In the genomic region with DNA sequence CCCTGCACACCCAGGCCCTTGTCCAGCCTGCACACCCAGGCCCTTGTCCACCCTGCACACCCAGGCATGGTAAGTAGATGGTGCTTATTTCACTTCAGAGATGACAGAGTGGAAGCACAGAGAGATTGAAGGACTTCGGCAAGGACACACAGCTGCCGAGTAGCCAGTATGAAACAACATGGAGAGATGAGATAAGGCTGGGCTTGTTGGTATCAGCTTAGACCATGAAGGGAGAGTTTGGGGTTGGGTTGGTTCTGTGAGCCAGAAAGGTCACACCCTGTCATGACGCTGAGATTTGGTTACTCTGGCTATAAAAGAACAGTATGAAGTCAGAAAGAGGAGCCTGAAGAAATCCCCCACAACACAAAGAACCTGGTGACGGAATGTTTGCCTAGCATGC, we compare ENCODE assay signal across 16 mouse cellular contexts. TPM values are rescaled to one million over a fixed set of nuclear protein-coding genes. Genes with fewer than 3 reads are reported as not detected.
A peak's percentile ranks its signal among the peaks of the same experiment; 100 is the strongest.
DNase-seq lines count a peak whose midpoint lies in the region; ATAC-seq and TF ChIP-seq lines count a peak whose summit lies in the region.
"Had no signal": no experiment of that assay in that cellular context is flagged by ENCODE, and none has a peak within 500 bp of the region (broad histone marks: within the 10 kb centered on the region; RNA-seq: fewer than 3 reads in every experiment).

No protein-coding gene starts in this region.

- no peak overlapping the region for H3K9ac ChIP-seq in hindbrain, embryonic 12.5 days
- no peak overlapping the region for H3K9ac ChIP-seq in hindbrain, postnatal 0 days (replicated peaks; ENCODE audit: low read length)
- no peak overlapping the region for H3K9ac ChIP-seq in liver, embryonic 15.5 days
- H3K9ac ChIP-seq: embryonic facial prominence, embryonic 15.5 days; forebrain, embryonic 12.5 days; hindbrain, embryonic 13.5 days; limb, embryonic 15.5 days had no signal

- no peaks in the 10 kb centered on the region for H3K9me3 ChIP-seq in hindbrain, embryonic 12.5 days (replicated peaks)
- no peaks in the 10 kb centered on the region for H3K9me3 ChIP-seq in hindbrain, postnatal 0 days (ENCODE audit: low read length)
- H3K9me3 ChIP-seq in G1E (replicated peaks): no peaks in the 10 kb centered on the region
- H3K9me3 ChIP-seq in embryonic facial prominence, embryonic 10.5 days: no peaks in the 10 kb centered on the region
- no peaks in the 10 kb centered on the region for H3K9me3 ChIP-seq in liver, embryonic 15.5 days (replicated peaks)
- H3K9me3 ChIP-seq: embryonic facial prominence, embryonic 15.5 days; forebrain, embryonic 12.5 days; hindbrain, embryonic 13.5 days; limb, embryonic 15.5 days had no signal

- no peak for DNase-seq in hindbrain, postnatal 0 days (ENCODE audit: low spot score)
- peak; percentile 34 for DNase-seq in G1E (ENCODE audit: low spot score)
- DNase-seq in embryonic facial prominence, embryonic 10.5 days (ENCODE audit: low spot score): no peak
- DNase-seq in right cerebral cortex, postnatal 4 days: no peak
- DNase-seq in left cerebral cortex, postnatal 25 days (ENCODE audit: low spot score in 2 of 2): no peak
- DNase-seq in embryo, embryonic 10 days (ENCODE audit: low spot score): no peak

- intact Hi-C loops in left cerebral cortex, postnatal 25 days (cut with DNase I): no loop called here

- H3K36me3 ChIP-seq in hindbrain, embryonic 12.5 days: no peaks in the 10 kb centered on the region
- no peaks in the 10 kb centered on the region for H3K36me3 ChIP-seq in hindbrain, postnatal 0 days (ENCODE audit: insufficient read depth, low read length)
- no peaks in the 10 kb centered on the region for H3K36me3 ChIP-seq in G1E (replicated peaks)
- H3K36me3 ChIP-seq in embryonic facial prominence, embryonic 10.5 days (replicated peaks): no peaks in the 10 kb centered on the region
- no peaks in the 10 kb centered on the region for H3K36me3 ChIP-seq in liver, embryonic 15.5 days (replicated peaks)
- H3K36me3 ChIP-seq: embryonic facial prominence, embryonic 15.5 days; forebrain, embryonic 12.5 days; hindbrain, embryonic 13.5 days; limb, embryonic 15.5 days had no signal

- no peak overlapping the region for H3K4me2 ChIP-seq in hindbrain, embryonic 12.5 days (replicated peaks)
- no peak overlapping the region for H3K4me2 ChIP-seq in hindbrain, postnatal 0 days (ENCODE audit: low read depth, low read length)
- no peak overlapping the region for H3K4me2 ChIP-seq in liver, embryonic 15.5 days
- H3K4me2 ChIP-seq: embryonic facial prominence, embryonic 15.5 days; forebrain, embryonic 12.5 days; hindbrain, embryonic 13.5 days; limb, embryonic 15.5 days had no signal

- no peak for ATAC-seq in hindbrain, embryonic 12.5 days (ENCODE audit: low FRiP score)
- no peak for ATAC-seq in hindbrain, postnatal 0 days
- ATAC-seq in G1E (ENCODE audit: extremely low read depth, insufficient number of reproducible peaks, low FRiP score, poor library complexity, severe bottlenecking): peak; percentile 81
- peak; percentile 64; the same call in 1 of the 2 replicates for ATAC-seq in liver, embryonic 15.5 days (ENCODE audit: insufficient read depth)
- ATAC-seq: midbrain, embryonic 16.5 days; Patski had no signal

- no peak overlapping the region for H3K4me3 ChIP-seq in hindbrain, embryonic 12.5 days
- H3K4me3 ChIP-seq in hindbrain, postnatal 0 days (ENCODE audit: low read length): no peak overlapping the region
- peak overlapping the region; percentile 42; the same call in 1 of the 2 replicates for H3K4me3 ChIP-seq in G1E (ENCODE audit: low read depth, low read length)
- no peak overlapping the region for H3K4me3 ChIP-seq in embryonic facial prominence, embryonic 10.5 days
- H3K4me3 ChIP-seq in liver, embryonic 15.5 days (replicated peaks): no peak overlapping the region
- H3K4me3 ChIP-seq: embryonic facial prominence, embryonic 15.5 days; forebrain, embryonic 12.5 days; heart, adult 2 months; hindbrain, embryonic 13.5 days; limb, embryonic 15.5 days had no signal

- peaks cover 5% of the 10 kb centered on the region; the same call in 1 of the 2 replicates for H3K27me3 ChIP-seq in hindbrain, embryonic 12.5 days
- no peaks in the 10 kb centered on the region for H3K27me3 ChIP-seq in hindbrain, postnatal 0 days (ENCODE audit: insufficient read depth, low read length)
- H3K27me3 ChIP-seq in G1E (ENCODE audit: insufficient read depth, low read length): peaks cover 33% of the 10 kb centered on the region
- peaks cover 14% of the 10 kb centered on the region; the same call in 1 of the 2 replicates for H3K27me3 ChIP-seq in embryonic facial prominence, embryonic 10.5 days (replicated peaks; ENCODE audit: low read depth, poor library complexity, severe bottlenecking)
- H3K27me3 ChIP-seq in liver, embryonic 15.5 days: peaks cover 50% of the 10 kb centered on the region
- H3K27me3 ChIP-seq: embryonic facial prominence, embryonic 15.5 days; hindbrain, embryonic 13.5 days; limb, embryonic 15.5 days; Patski had no signal

- no peak for TF ChIP-seq CTCF in hindbrain, postnatal 0 days (IDR thresholded peaks at IDR 0.05; ENCODE audit: low read depth)
- no peak for TF ChIP-seq CTCF in G1E (IDR thresholded peaks at IDR 0.05; ENCODE audit: low read depth, low read length)

- H3K27ac ChIP-seq in hindbrain, embryonic 12.5 days: 0 out of 2 replicates have a peak overlapping the region, but pooled peaks have one; percentile 7
- no peak overlapping the region for H3K27ac ChIP-seq in hindbrain, postnatal 0 days
- H3K27ac ChIP-seq in embryonic facial prominence, embryonic 10.5 days (replicated peaks): peak overlapping the region; percentile 65; the same call in 1 of the 2 replicates
- H3K27ac ChIP-seq in liver, embryonic 15.5 days (replicated peaks): no peak overlapping the region
- H3K27ac ChIP-seq: forebrain, embryonic 12.5 days; heart, adult 2 months; hindbrain, embryonic 13.5 days; stomach, postnatal 0 days had no signal

- WGBS in hindbrain, embryonic 12.5 days: 63% methylated on average over 4 of the region's 4 CpGs
- WGBS in hindbrain, postnatal 0 days: 73% methylated on average over 4 of the region's 4 CpGs
- WGBS in embryonic facial prominence, embryonic 10.5 days: 74% methylated on average over 4 of the region's 4 CpGs
- 20% methylated on average over 4 of the region's 4 CpGs for WGBS in liver, embryonic 15.5 days (ENCODE audit: insufficient replicate concordance)

- H3K4me1 ChIP-seq in hindbrain, embryonic 12.5 days: peaks cover 10% of the 10 kb centered on the region; the same call in 1 of the 2 replicates
- 0 out of 2 replicates have a peak, but pooled peaks cover 3% of the 10 kb centered on the region for H3K4me1 ChIP-seq in hindbrain, postnatal 0 days (ENCODE audit: insufficient read depth, low read length)
- H3K4me1 ChIP-seq in G1E (ENCODE audit: insufficient read depth, low read depth, low read length): peaks cover 39% of the 10 kb centered on the region
- H3K4me1 ChIP-seq in embryonic facial prominence, embryonic 10.5 days: peaks cover 23% of the 10 kb centered on the region
- H3K4me1 ChIP-seq in liver, embryonic 15.5 days (replicated peaks): peaks cover 23% of the 10 kb centered on the region

RNA-seq across cellular contexts. Expression of a gene that starts 16.1 kb away (rescaled TPM):
- polyA plus RNA-seq in hindbrain, embryonic 12.5 days (2016; fragmentation: Nextera tagmentation; extraction: Ambion mirVana): 277 and 292 TPM in 2 replicates
- 765 and 914 TPM in 2 replicates for total RNA-seq in hindbrain, postnatal 0 days (2014; rRNA removed)
- polyA plus RNA-seq in hindbrain, postnatal 0 days (2015; fragmentation: Nextera tagmentation; extraction: Ambion mirVana): 297 and 312 TPM in 2 replicates
- total RNA-seq in G1E (2014; fragmentation: Nextera tagmentation) (1,598 and 1,903 TPM in 2 replicates), G1E (2017) (563 and 967 TPM in 2 replicates)
- 1,685 and 1,796 TPM in 2 replicates for polyA plus RNA-seq in G1E (2012)
- polyA plus RNA-seq in embryonic facial prominence, embryonic 10.5 days (2016; fragmentation: Nextera tagmentation; extraction: Ambion mirVana): 516 and 527 TPM in 2 replicates
- polyA plus RNA-seq in liver, embryonic 15.5 days (2015; fragmentation: Nextera tagmentation; extraction: Ambion mirVana): 212 and 240 TPM in 2 replicates
- total RNA-seq in left cerebral cortex, postnatal 25 days (2021): 100 to 1,000 TPM; 233 to 241 TPM

RNA-seq across cellular contexts. Expression of a gene that starts 47.8 kb away (rescaled TPM):
- polyA plus RNA-seq in hindbrain, embryonic 12.5 days (2016; fragmentation: Nextera tagmentation; extraction: Ambion mirVana): 36.5 and 41.5 TPM in 2 replicates
- 20.9 and 26.5 TPM in 2 replicates for total RNA-seq in hindbrain, postnatal 0 days (2014; rRNA removed)
- 19.7 and 19.8 TPM in 2 replicates for polyA plus RNA-seq in hindbrain, postnatal 0 days (2015; fragmentation: Nextera tagmentation; extraction: Ambion mirVana)
- total RNA-seq in G1E (2014; fragmentation: Nextera tagmentation) (108 and 113 TPM in 2 replicates), G1E (2017) (51.6 and 56.0 TPM in 2 replicates)
- polyA plus RNA-seq in G1E (2012): 9.7 and 12.9 TPM in 2 replicates
- 35.0 and 37.5 TPM in 2 replicates for polyA plus RNA-seq in embryonic facial prominence, embryonic 10.5 days (2016; fragmentation: Nextera tagmentation; extraction: Ambion mirVana)
- polyA plus RNA-seq in liver, embryonic 15.5 days (2015; fragmentation: Nextera tagmentation; extraction: Ambion mirVana): 27.0 and 29.6 TPM in 2 replicates
- 10 to 100 TPM; 27.3 to 28.8 TPM for total RNA-seq in left cerebral cortex, postnatal 25 days (2021)

Comparison
In these comparisons a context has a peak if more than half of its experiments do, and no peak if none do; other contexts are left out.
1. H3K27ac ChIP-seq: peak in hindbrain, embryonic 12.5 days (single experiment) and embryonic facial prominence, embryonic 10.5 days (single experiment); none in hindbrain, postnatal 0 days (single experiment) and liver, embryonic 15.5 days (single experiment).
2. ATAC-seq: peak in G1E (single experiment) and liver, embryonic 15.5 days (single experiment); none in hindbrain, embryonic 12.5 days (single experiment) and hindbrain, postnatal 0 days (single experiment).